Mouse (Mus musculus) T-helper 1 cell (primary cell): ENCODE results near the gene Gm2012.
"Not testable (repeated sequence)": the region's sequence is repeated elsewhere in the genome, so short reads cannot be mapped to it uniquely, and the experiment has no call there.

Experiments
- in situ Hi-C: fragments of 300-600 bp; cut with MboI, MseI; formaldehyde crosslinking; loops from one replicate; pipeline ENCODE4 v1.15.1; 2025; ENCODE audit warnings: high pct_unique_total_duplicates

Gm2012 gene

DNA sequence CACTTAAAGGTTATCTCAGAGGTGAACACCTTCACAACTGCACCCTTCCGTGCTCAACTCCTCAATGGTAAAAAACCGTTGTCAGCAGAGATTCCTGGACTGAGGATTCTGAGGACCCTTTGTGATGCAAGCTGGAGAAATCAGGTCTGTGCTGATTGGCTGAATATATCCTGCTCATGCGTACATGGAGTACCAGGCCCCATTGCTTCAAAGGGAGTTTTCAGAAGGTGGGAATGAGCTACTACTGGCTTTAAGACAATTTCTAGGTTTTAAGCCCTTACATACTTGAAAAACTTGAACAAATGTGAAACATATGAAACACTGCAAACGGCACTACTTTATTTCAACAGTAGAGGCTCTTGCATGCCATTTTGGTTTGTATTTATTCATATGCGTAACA is at the start of gene Gm2012:
Gene Gm2012 (minus strand): TSS at position 101 of the 400 bp plus-strand sequence.
- in situ Hi-C loops, result not testable (repeated sequence)

DNA sequence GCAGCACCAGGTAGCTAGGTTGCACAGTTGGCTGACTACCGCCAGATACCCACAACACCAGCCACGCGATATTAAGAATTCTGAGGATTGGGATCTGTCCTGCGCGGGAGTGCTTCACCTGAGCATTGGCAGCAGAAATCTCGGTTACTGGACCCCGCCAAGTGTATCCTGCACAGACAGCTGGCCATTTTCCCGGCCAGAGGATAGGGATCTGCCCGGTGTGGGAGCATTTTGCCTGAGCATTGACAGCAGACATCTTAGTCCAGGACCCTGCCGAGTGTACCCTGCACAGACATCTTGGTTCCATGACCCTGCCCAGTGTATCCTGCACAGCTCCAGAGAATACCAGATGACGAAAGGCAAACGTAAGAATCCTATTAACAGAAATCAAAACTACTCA is 72.0 kb downstream of the Gm2012 start:
- in situ Hi-C loops, result loop anchor here (5.0 to 10.0 kb wide), 2 partner anchors 273 to 654 kb away; no protein-coding TSS in a partner anchor
